Mouse (Mus musculus) neural tube, embryonic 13.5 days (tissue): Measurements from ENCODE around the gene 3110040N11Rik. TPM values are rescaled to one million over a fixed set of nuclear protein-coding genes. Genes with fewer than 3 reads are reported as not detected.

Experiments
- ATAC-seq: fragments of 200-750 bp; cut with Nextera tagmentation; 2 replicates; pipeline ENCODE4 v1.8.0; 2017; ENCODE audit warnings: low read depth, mild to moderate bottlenecking, moderate TSS enrichment, moderate library complexity
- H3K27ac ChIP-seq: fragments of 300-500 bp; sonication (generic); replicated peaks from 2 replicates; pipeline ENCODE4 v1.5.1; 2015; ENCODE audit warnings: moderate library complexity, mild to moderate bottlenecking, inconsistent platforms
- H3K27me3 ChIP-seq: fragments of 300-500 bp; sonication (generic); 2 replicates; pipeline ENCODE4 v1.6.1; 2015; ENCODE audit warnings: mild to moderate bottlenecking, inconsistent platforms
- H3K36me3 ChIP-seq: fragments of 300-500 bp; sonication (generic); 2 replicates; pipeline ENCODE4 v1.6.1; 2015; ENCODE audit warnings: mild to moderate bottlenecking, inconsistent platforms
- H3K4me1 ChIP-seq: fragments of 300-500 bp; sonication (generic); replicated peaks from 2 replicates; pipeline ENCODE4 v1.6.1; 2015; ENCODE audit warnings: inconsistent platforms
- H3K4me2 ChIP-seq: fragments of 300-500 bp; sonication (generic); 2 replicates; pipeline ENCODE4 v1.6.1; 2015; ENCODE audit warnings: inconsistent platforms, mild to moderate bottlenecking, moderate library complexity
- H3K4me3 ChIP-seq: fragments of 300-500 bp; sonication (generic); 2 replicates; pipeline ENCODE4 v1.5.1; 2015; ENCODE audit warnings: mild to moderate bottlenecking, inconsistent platforms
- H3K9ac ChIP-seq: fragments of 300-500 bp; sonication (generic); 2 replicates; pipeline ENCODE4 v1.6.1; 2015; ENCODE audit warnings: moderate library complexity, mild to moderate bottlenecking, inconsistent platforms
- H3K9me3 ChIP-seq: fragments of 300-500 bp; sonication (generic); 2 replicates; pipeline ENCODE4 v1.6.1; 2016; ENCODE audit warnings: inconsistent platforms
- WGBS: fragments of 180-500 bp; shearing (Covaris S2); methylation state at CpG from one replicate; pipeline ENCODE4 v1.1.7; 2015; 5-methylcytosine and 5-hydroxymethylcytosine counted together
- polyA plus RNA-seq: library from polyadenylated mRNA; unstranded; fragments of >200 nt; fragmentation: Nextera tagmentation; extraction: Ambion mirVana; gene quantifications from 2 replicates; pipeline ENCODE4 v1.2.1, GENCODE M21; 2015

The 3110040N11Rik gene
- polyA plus RNA-seq, 1 experiment from 2014 or later: 54.4 TPM

GRCm38 (mm10) chr7:81777667-81778218, 11.5 kb downstream of the 3110040N11Rik start:
- ATAC-seq: peak; percentile 27; the same call in 1 of the 2 replicates
- Histone ChIP-seq H3K27me3 (no peaks in the 10 kb centered on the region), H3K36me3 (peaks cover 32% of the 10 kb centered on the region), H3K9ac (no peak overlapping the region), H3K4me3 (no peak overlapping the region), H3K4me2 (no peak overlapping the region), H3K27ac (no peak overlapping the region), H3K4me1 (no peaks in the 10 kb centered on the region), H3K9me3 (no peaks in the 10 kb centered on the region)
- 80% methylated on average over 10 of the region's 10 CpGs for WGBS

- WGBS: 68% methylated on average over 5 of the region's 5 CpGs
- peaks cover 13% of the 10 kb centered on the region for H3K36me3 ChIP-seq
Observed at GRCm38 (mm10) chr7:81775325-81775724, 14.0 kb downstream of the 3110040N11Rik start.

GRCm38 (mm10) chr7:81772786-81773539, 16.3 kb downstream of the 3110040N11Rik start:
- H3K4me2 ChIP-seq: no peak overlapping the region
- 84% methylated on average over 10 of the region's 10 CpGs for WGBS
- H3K27me3 ChIP-seq: no peaks in the 10 kb centered on the region
- no peaks in the 10 kb centered on the region for H3K9me3 ChIP-seq
- no peak overlapping the region for H3K27ac ChIP-seq
- no peak overlapping the region for H3K9ac ChIP-seq
- H3K36me3 ChIP-seq: peaks cover 5% of the 10 kb centered on the region
- ATAC-seq: no peak
- no peaks in the 10 kb centered on the region for H3K4me1 ChIP-seq
- no peak overlapping the region for H3K4me3 ChIP-seq

More at GRCm38 (mm10) chr7:81775325-81775724, 14.0 kb downstream of the 3110040N11Rik start:
- Histone ChIP-seq H3K4me1 (no peaks in the 10 kb centered on the region), H3K4me2 (no peak overlapping the region), H3K27me3 (no peaks in the 10 kb centered on the region), H3K9ac (no peak overlapping the region), H3K4me3 (no peak overlapping the region), H3K27ac (no peak overlapping the region), H3K9me3 (no peaks in the 10 kb centered on the region)
- ATAC-seq: no peak

- peak overlapping the region; percentile 94 for H3K9ac ChIP-seq
- peak; percentile 78 for ATAC-seq
- WGBS: 2% methylated on average over 60 of the region's 60 CpGs
- no peaks in the 10 kb centered on the region for H3K9me3 ChIP-seq
- H3K27ac ChIP-seq: peak overlapping the region; percentile 91
- no peaks in the 10 kb centered on the region for H3K36me3 ChIP-seq
- peak overlapping the region; percentile 98 for H3K4me3 ChIP-seq
- peaks cover 27% of the 10 kb centered on the region for H3K4me1 ChIP-seq
- H3K27me3 ChIP-seq: no peaks in the 10 kb centered on the region
- peak overlapping the region; percentile 83 for H3K4me2 ChIP-seq
Observed at GRCm38 (mm10) chr7:81763110-81763845, 26.0 kb downstream of the 3110040N11Rik start.

- peak; percentile 97 for ATAC-seq
- Histone ChIP-seq H3K4me1 (peaks cover 27% of the 10 kb centered on the region), H3K27me3 (no peaks in the 10 kb centered on the region), H3K27ac (peak within 1 kb of the TSS; percentile 91), H3K9me3 (no peaks in the 10 kb centered on the region), H3K36me3 (no peaks in the 10 kb centered on the region), H3K9ac (peak within 1 kb of the TSS; percentile 94), H3K4me3 (peak within 1 kb of the TSS; percentile 98), H3K4me2 (peak within 1 kb of the TSS; percentile 83)
- 0% methylated on average over 56 of the region's 56 CpGs for WGBS
Observed at GRCm38 (mm10) chr7:81762180-81763109, 26.8 kb downstream of the 3110040N11Rik start, which contains the start of gene Ramac. Ramac (plus strand) TSS chr7:81762925.

GRCm38 (mm10) chr7:81747956-81748355, 41.3 kb downstream of the 3110040N11Rik start:
- H3K36me3 ChIP-seq: no peaks in the 10 kb centered on the region
- no peaks in the 10 kb centered on the region for H3K9me3 ChIP-seq
- H3K27me3 ChIP-seq: no peaks in the 10 kb centered on the region
- WGBS: 88% methylated on average over 3 of the region's 3 CpGs
- H3K4me1 ChIP-seq: no peaks in the 10 kb centered on the region
- no peak overlapping the region for H3K4me2 ChIP-seq
- no peak overlapping the region for H3K9ac ChIP-seq
- no peak for ATAC-seq
- H3K4me3 ChIP-seq: no peak overlapping the region
- no peak overlapping the region for H3K27ac ChIP-seq

- Histone ChIP-seq H3K4me1 (no peaks in the 10 kb centered on the region), H3K27ac (no peak overlapping the region), H3K4me3 (no peak overlapping the region), H3K4me2 (no peak overlapping the region), H3K9ac (no peak overlapping the region), H3K36me3 (no peaks in the 10 kb centered on the region), H3K27me3 (no peaks in the 10 kb centered on the region), H3K9me3 (peaks cover 2% of the 10 kb centered on the region; the same call in 1 of the 2 replicates)
- ATAC-seq: no peak
- WGBS: 79% methylated on average over 4 of the region's 4 CpGs
Observed at GRCm38 (mm10) chr7:81744145-81744544, 45.1 kb downstream of the 3110040N11Rik start.

GRCm38 (mm10) chr7:81740010-81740409, 49.3 kb downstream of the 3110040N11Rik start:
- 88% methylated on average over 7 of the region's 7 CpGs for WGBS
- no peak overlapping the region for H3K4me2 ChIP-seq
- peaks cover 2% of the 10 kb centered on the region; the same call in 1 of the 2 replicates for H3K9me3 ChIP-seq
- no peaks in the 10 kb centered on the region for H3K4me1 ChIP-seq
- H3K9ac ChIP-seq: no peak overlapping the region
- ATAC-seq: no peak
- no peak overlapping the region for H3K27ac ChIP-seq
- no peaks in the 10 kb centered on the region for H3K36me3 ChIP-seq
- H3K27me3 ChIP-seq: no peaks in the 10 kb centered on the region
- no peak overlapping the region for H3K4me3 ChIP-seq

- no peak overlapping the region for H3K27ac ChIP-seq
- H3K9me3 ChIP-seq: peaks cover 2% of the 10 kb centered on the region; the same call in 1 of the 2 replicates
- 79% methylated on average over 8 of the region's 8 CpGs for WGBS
- ATAC-seq: no peak
- no peak overlapping the region for H3K4me3 ChIP-seq
- H3K9ac ChIP-seq: no peak overlapping the region
- no peaks in the 10 kb centered on the region for H3K4me1 ChIP-seq
- no peak overlapping the region for H3K4me2 ChIP-seq
- no peaks in the 10 kb centered on the region for H3K36me3 ChIP-seq
- no peaks in the 10 kb centered on the region for H3K27me3 ChIP-seq
Observed at GRCm38 (mm10) chr7:81738720-81739385, 50.4 kb downstream of the 3110040N11Rik start.

GRCm38 (mm10) chr7:81735300-81736048, 53.8 kb downstream of the 3110040N11Rik start:
- WGBS: 76% methylated on average over 9 of the region's 9 CpGs
- ATAC-seq: no peak
- no peaks in the 10 kb centered on the region for H3K9me3 ChIP-seq

More at GRCm38 (mm10) chr7:81735300-81736048, 53.8 kb downstream of the 3110040N11Rik start:
- Histone ChIP-seq H3K4me1 (no peaks in the 10 kb centered on the region), H3K4me2 (no peak overlapping the region), H3K36me3 (no peaks in the 10 kb centered on the region), H3K4me3 (no peak overlapping the region), H3K9ac (no peak overlapping the region), H3K27ac (no peak overlapping the region), H3K27me3 (no peaks in the 10 kb centered on the region)
